25 mouse cellular contexts compared by ENCODE assay signal in genomic region chr13:41216236-41216635, GRCm38 (mm10). TPM values are rescaled to one million over a fixed set of nuclear protein-coding genes. Genes with fewer than 3 reads are reported as not detected.
DNase-seq lines count a peak whose midpoint lies in the region; ATAC-seq and TF ChIP-seq lines count a peak whose summit lies in the region.
"Had no signal": no experiment of that assay in that cellular context is flagged by ENCODE, and none has a peak within 500 bp of the region (broad histone marks: within the 10 kb centered on the region; RNA-seq: fewer than 3 reads in every experiment).

No protein-coding gene starts in this region.

- no peak for TF ChIP-seq CTCF in liver, postnatal 0 days (IDR thresholded peaks at IDR 0.05; ENCODE audit: low read depth)

- H3K36me3 ChIP-seq in kidney, embryonic 14.5 days (ENCODE audit: control insufficient read depth, insufficient read depth, low read length): no peaks in the 10 kb centered on the region
- H3K36me3 ChIP-seq in liver, postnatal 0 days (replicated peaks; ENCODE audit: insufficient read depth, low read length): no peaks in the 10 kb centered on the region
- H3K36me3 ChIP-seq: embryonic facial prominence, embryonic 13.5 days; forebrain, embryonic 12.5 days; heart, embryonic 12.5 days; hindbrain, embryonic 10.5 days had no signal

- 0 out of 2 replicates have a peak, but pooled peaks cover 3% of the 10 kb centered on the region for H3K4me1 ChIP-seq in kidney, embryonic 14.5 days (ENCODE audit: control insufficient read depth, insufficient read depth, low read length)
- peaks cover 5% of the 10 kb centered on the region; the same call in 1 of the 2 replicates for H3K4me1 ChIP-seq in liver, postnatal 0 days (ENCODE audit: insufficient read depth)
- H3K4me1 ChIP-seq: heart, embryonic 12.5 days had no signal

- H3K27me3 ChIP-seq in kidney, embryonic 14.5 days (ENCODE audit: control insufficient read depth, insufficient read depth, low read length): no peaks in the 10 kb centered on the region
- peaks cover 5% of the 10 kb centered on the region; the same call in 1 of the 2 replicates for H3K27me3 ChIP-seq in liver, postnatal 0 days (ENCODE audit: insufficient read depth, low read length)
- H3K27me3 ChIP-seq: embryonic facial prominence, embryonic 13.5 days; forebrain, embryonic 12.5 days; heart, embryonic 12.5 days had no signal

- no peak for ATAC-seq in kidney, embryonic 14.5 days (ENCODE audit: low FRiP score, low TSS enrichment)
- ATAC-seq in liver, postnatal 0 days: peak; percentile 58
- ATAC-seq: forebrain, embryonic 16.5 days had no signal

- peak; percentile 23 for DNase-seq in kidney, postnatal 14 days
- peak; percentile 53 for DNase-seq in retina, adult 2 months (ENCODE audit: low read depth, low spot score)
- no peak for DNase-seq in retina, embryonic 14.5 days (ENCODE audit: low spot score)
- no peak for DNase-seq in liver, postnatal 0 days
- DNase-seq in urinary bladder, postnatal 36 days (ENCODE audit: low spot score in 2 of 2): no peak
- no peak for DNase-seq in gastrocnemius, adult 18-20 months (ENCODE audit: low spot score)
- DNase-seq: adrenal gland, adult 2 months; adrenal gland, postnatal 25 days; cerebellum, adult 18-20 months; cerebellum, adult 9-11 months; cerebellum, postnatal 36 days; gastrocnemius, adult 2 months; gastrocnemius, postnatal 25 days had no signal

- TF ChIP-seq EP300 in liver, postnatal 0 days (IDR thresholded peaks at IDR 0.05; ENCODE audit: low read depth): 0 out of 2 replicates have a peak, but pooled peaks have one; percentile 15

- no peak overlapping the region for H3K9ac ChIP-seq in kidney, embryonic 14.5 days (ENCODE audit: low read depth, low read length)
- H3K9ac ChIP-seq in liver, postnatal 0 days (replicated peaks): 0 out of 2 replicates have a peak overlapping the region, but pooled peaks have one; percentile 37
- H3K9ac ChIP-seq: embryonic facial prominence, embryonic 13.5 days; forebrain, embryonic 12.5 days; heart, embryonic 12.5 days had no signal

- H3K4me2 ChIP-seq in kidney, embryonic 14.5 days (replicated peaks; ENCODE audit: low read depth, low read length): no peak overlapping the region
- H3K4me2 ChIP-seq in liver, postnatal 0 days (ENCODE audit: low read depth, low read length): peak overlapping the region; percentile 50
- H3K4me2 ChIP-seq: embryonic facial prominence, embryonic 13.5 days; forebrain, embryonic 12.5 days; heart, embryonic 12.5 days had no signal

- no peak overlapping the region for H3K4me3 ChIP-seq in kidney, embryonic 14.5 days (ENCODE audit: low read length)
- peak overlapping the region; percentile 3 for H3K4me3 ChIP-seq in liver, postnatal 0 days (ENCODE audit: low read depth, low read length)
- H3K4me3 ChIP-seq: embryonic facial prominence, embryonic 13.5 days; forebrain, embryonic 12.5 days; gastrocnemius, adult 2 months; heart, embryonic 12.5 days; hindbrain, embryonic 10.5 days had no signal

- 82% methylated on average over 3 of the region's 3 CpGs for WGBS in kidney, embryonic 14.5 days
- WGBS in liver, postnatal 0 days (ENCODE audit: insufficient replicate concordance): 53% methylated on average over 3 of the region's 3 CpGs

- no peak overlapping the region for H3K27ac ChIP-seq in kidney, embryonic 14.5 days (ENCODE audit: low read depth, low read length)
- H3K27ac ChIP-seq in liver, postnatal 0 days (ENCODE audit: low read depth): peak overlapping the region; percentile 78
- H3K27ac ChIP-seq: embryonic facial prominence, embryonic 13.5 days; forebrain, embryonic 12.5 days; gastrocnemius, adult 2 months; hindbrain, embryonic 10.5 days had no signal

- H3K9me3 ChIP-seq in kidney, embryonic 14.5 days (ENCODE audit: control insufficient read depth, low read length): peaks cover 8% of the 10 kb centered on the region; the same call in 1 of the 2 replicates
- peaks cover 8% of the 10 kb centered on the region; the same call in 1 of the 2 replicates for H3K9me3 ChIP-seq in liver, postnatal 0 days (ENCODE audit: low read length)

RNA-seq across cellular contexts. Expression of gene Elovl2, which starts 4.0 kb away (rescaled TPM):
- 8.7 and 13.2 TPM in 2 replicates for polyA plus RNA-seq in kidney, embryonic 14.5 days (2014; fragmentation: Nextera tagmentation; extraction: Ambion mirVana)
- 304 and 314 TPM in 2 replicates for polyA plus RNA-seq in liver, postnatal 0 days (2015; fragmentation: Nextera tagmentation; extraction: Ambion mirVana)
- under 1 TPM; 0.05 to 0.12 TPM for total RNA-seq in gastrocnemius, adult 18-20 months (2021)
- total RNA-seq: gastrocnemius, postnatal 25 days; granulocyte monocyte progenitor cell, adult 5-6 weeks had no signal

RNA-seq across cellular contexts. Expression of gene Smim13, which starts 33.4 kb away (rescaled TPM):
- 7.2 and 11.0 TPM in 2 replicates for polyA plus RNA-seq in kidney, embryonic 14.5 days (2014; fragmentation: Nextera tagmentation; extraction: Ambion mirVana)
- polyA plus RNA-seq in liver, postnatal 0 days (2015; fragmentation: Nextera tagmentation; extraction: Ambion mirVana): 3.8 and 3.9 TPM in 2 replicates
- 10 to 100 TPM; 37.3 to 37.5 TPM for total RNA-seq in gastrocnemius, adult 18-20 months (2021)

RNA-seq across cellular contexts. Expression of gene Gm17364, which starts 57.5 kb away (rescaled TPM):
- not detected in 2 replicates for polyA plus RNA-seq in kidney, embryonic 14.5 days (2014; fragmentation: Nextera tagmentation; extraction: Ambion mirVana)
- not detected in 2 replicates for polyA plus RNA-seq in liver, postnatal 0 days (2015; fragmentation: Nextera tagmentation; extraction: Ambion mirVana)
- not detected for total RNA-seq in gastrocnemius, adult 18-20 months (2021)
- total RNA-seq: adrenal gland, adult 2 months; adrenal gland, postnatal 25 days; ES-E14; gastrocnemius, adult 2 months; gastrocnemius, postnatal 25 days; granulocyte monocyte progenitor cell, adult 5-6 weeks; heart, adult 8-10 months; heart, postnatal 25 days had no signal
- polyA plus RNA-seq: adrenal gland, adult 2 months; embryonic facial prominence, embryonic 13.5 days; forebrain, embryonic 12.5 days; forebrain, embryonic 16.5 days; frontal cortex, adult 2 months; heart, embryonic 12.5 days; heart, embryonic 16.5 days; hindbrain, embryonic 10.5 days had no signal

Comparison
In these comparisons a context has a peak if more than half of its experiments do, and no peak if none do; other contexts are left out.
1. DNase-seq: peak in kidney, postnatal 14 days (single experiment) and retina, adult 2 months (single experiment); none in retina, embryonic 14.5 days (single experiment), liver, postnatal 0 days (single experiment), urinary bladder, postnatal 36 days (0 of 2) and gastrocnemius, adult 18-20 months (single experiment).
2. RNA of gene Elovl2, which starts 4.0 kb away (polyA plus RNA-seq): 304 to 314 TPM in liver, postnatal 0 days; 8.7 to 13.2 TPM in kidney, embryonic 14.5 days; every median in the first group is over 10 times any median in the second.